Mouse (Mus musculus): ENCODE data around the gene Mogs. TPM values are rescaled to one million over a fixed set of nuclear protein-coding genes. Genes with fewer than 3 reads are reported as not detected.

The Mogs gene
- total and polyA plus RNA-seq, 3 experiments: 28.3 to 104 (median 44.6) TPM

DNA sequence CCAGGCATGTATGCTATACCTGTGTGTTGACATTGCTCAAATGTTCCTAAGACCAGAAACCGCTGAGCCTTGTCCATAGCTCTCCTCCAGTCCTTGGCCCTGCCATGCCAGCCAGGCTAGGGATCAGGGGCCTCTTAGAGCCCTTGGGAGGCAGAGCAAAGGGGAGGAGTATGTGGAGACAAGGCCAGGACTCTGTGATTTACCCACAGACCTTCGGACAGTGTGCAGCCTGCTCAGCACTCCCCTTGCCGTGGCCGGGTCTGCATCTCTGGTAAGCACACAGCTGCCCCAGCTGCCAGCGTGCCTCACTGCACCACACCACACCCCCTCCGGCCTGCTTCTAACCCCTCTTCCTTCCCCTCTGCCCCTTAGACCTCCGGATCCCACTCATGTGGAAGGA, 32.0 kb downstream of the Mogs start:
- Histone ChIP-seq H3K4me3 (ENCODE audit: low read depth, low read length) (no peak overlapping the region), H3K36me3 (replicated peaks) (peaks cover 11% of the 10 kb centered on the region), H3K27me3 (ENCODE audit: insufficient read depth, low read length) (peaks cover 49% of the 10 kb centered on the region), H3K9me3 (replicated peaks) (no peaks in the 10 kb centered on the region), H3K4me1 (ENCODE audit: insufficient read depth, low read depth, low read length) (peaks cover 27% of the 10 kb centered on the region)
- no peak for DNase-seq (ENCODE audit: low spot score)
- no peak for ATAC-seq (ENCODE audit: extremely low read depth, insufficient number of reproducible peaks, low FRiP score, poor library complexity, severe bottlenecking)
- TF ChIP-seq CTCF (IDR thresholded peaks at IDR 0.05; ENCODE audit: low read depth, low read length): no peak
- no peak for TF ChIP-seq GATA1 (IDR thresholded peaks at IDR 0.05; ENCODE audit: borderline replicate concordance, low read length)
- TF ChIP-seq TAL1 (conservative IDR thresholded peaks at IDR 0.05; ENCODE audit: low read depth, low read length): no peak
- TF ChIP-seq GATA2 (IDR thresholded peaks at IDR 0.05; ENCODE audit: borderline replicate concordance, low read depth, low read length): no peak
- TF ChIP-seq POLR2AphosphoS5 (IDR thresholded peaks at IDR 0.05; ENCODE audit: insufficient replicate concordance, low read depth, low read length): no peak

GRCm38 (mm10) chr6:83151721-83152120, 36.4 kb downstream of the Mogs start:
- ATAC-seq (ENCODE audit: extremely low read depth, insufficient number of reproducible peaks, low FRiP score, poor library complexity, severe bottlenecking): no peak
- no peak for DNase-seq (ENCODE audit: low spot score)
- peaks cover 33% of the 10 kb centered on the region for H3K4me1 ChIP-seq (ENCODE audit: insufficient read depth, low read depth, low read length)
- no peak overlapping the region for H3K4me3 ChIP-seq (ENCODE audit: low read depth, low read length)
- peaks cover 79% of the 10 kb centered on the region for H3K27me3 ChIP-seq (ENCODE audit: insufficient read depth, low read length)
- H3K36me3 ChIP-seq (replicated peaks): peaks cover 11% of the 10 kb centered on the region
- no peaks in the 10 kb centered on the region for H3K9me3 ChIP-seq (replicated peaks)
- no peak for TF ChIP-seq POLR2AphosphoS5 (IDR thresholded peaks at IDR 0.05; ENCODE audit: insufficient replicate concordance, low read depth, low read length)

- Histone ChIP-seq H3K27me3 (ENCODE audit: insufficient read depth, low read length) (peaks cover 70% of the 10 kb centered on the region), H3K9me3 (replicated peaks) (no peaks in the 10 kb centered on the region), H3K4me3 (ENCODE audit: low read depth, low read length) (no peak overlapping the region), H3K4me1 (ENCODE audit: insufficient read depth, low read depth, low read length) (peaks cover 26% of the 10 kb centered on the region), H3K36me3 (replicated peaks) (peaks cover 2% of the 10 kb centered on the region)
- DNase-seq (ENCODE audit: low spot score) (no peak), ATAC-seq (ENCODE audit: extremely low read depth, insufficient number of reproducible peaks, low FRiP score, poor library complexity, severe bottlenecking) (no peak)
- TF ChIP-seq TAL1 (conservative IDR thresholded peaks at IDR 0.05; ENCODE audit: low read depth, low read length) (no peak), GATA1 (IDR thresholded peaks at IDR 0.05; ENCODE audit: borderline replicate concordance, low read length) (no peak), CTCF (IDR thresholded peaks at IDR 0.05; ENCODE audit: low read depth, low read length) (no peak), POLR2AphosphoS5 (IDR thresholded peaks at IDR 0.05; ENCODE audit: insufficient replicate concordance, low read depth, low read length) (no peak), GATA2 (IDR thresholded peaks at IDR 0.05; ENCODE audit: borderline replicate concordance, low read depth, low read length) (no peak)
Measured at GRCm38 (mm10) chr6:83153038-83153437, 37.7 kb downstream of the Mogs start.

- Histone ChIP-seq H3K27me3 (ENCODE audit: insufficient read depth, low read length) (peaks cover 68% of the 10 kb centered on the region), H3K4me3 (ENCODE audit: low read depth, low read length) (no peak overlapping the region), H3K4me1 (ENCODE audit: insufficient read depth, low read depth, low read length) (peaks cover 26% of the 10 kb centered on the region), H3K36me3 (replicated peaks) (no peaks in the 10 kb centered on the region), H3K9me3 (replicated peaks) (no peaks in the 10 kb centered on the region)
- DNase-seq (ENCODE audit: low spot score) (no peak), ATAC-seq (ENCODE audit: extremely low read depth, insufficient number of reproducible peaks, low FRiP score, poor library complexity, severe bottlenecking) (no peak)
- no peak for TF ChIP-seq GATA2 (IDR thresholded peaks at IDR 0.05; ENCODE audit: borderline replicate concordance, low read depth, low read length)
- no peak for TF ChIP-seq CTCF (IDR thresholded peaks at IDR 0.05; ENCODE audit: low read depth, low read length)
Measured at GRCm38 (mm10) chr6:83153485-83153884, 38.2 kb downstream of the Mogs start.

DNA sequence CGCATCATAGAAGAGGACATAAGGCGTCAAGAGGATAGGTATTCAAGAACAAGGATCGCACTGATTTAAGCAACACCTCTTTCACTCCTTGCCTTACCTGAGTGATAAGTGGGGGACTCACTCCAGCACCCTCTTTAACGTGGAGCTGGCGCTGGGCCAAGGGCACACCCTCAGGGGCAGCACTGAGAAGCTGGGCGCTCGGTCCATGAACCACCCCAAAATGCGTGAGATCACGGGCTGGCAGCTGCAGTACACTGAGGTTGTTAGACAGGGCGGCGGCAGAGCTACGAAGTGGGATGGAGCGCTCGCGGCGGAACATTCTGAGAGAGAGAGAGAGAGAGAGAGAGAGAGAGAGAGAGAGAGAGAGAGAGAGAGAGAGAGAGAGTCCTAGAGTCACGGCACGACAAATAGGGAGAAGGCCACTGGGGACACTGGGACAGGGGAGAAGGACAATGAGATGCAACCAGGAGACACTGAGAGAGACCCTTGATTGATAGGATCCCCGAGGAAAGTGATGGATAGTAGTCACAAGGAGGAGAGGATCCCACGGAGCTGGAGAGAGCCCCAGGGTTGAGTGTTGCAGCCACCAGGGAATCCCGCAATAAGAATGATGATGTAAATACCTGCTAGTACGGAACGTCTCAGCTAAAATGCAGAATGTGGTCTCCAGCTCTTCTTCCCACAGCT, 40.4 kb downstream of the Mogs start:
- H3K36me3 ChIP-seq (replicated peaks): no peaks in the 10 kb centered on the region
- peaks cover 25% of the 10 kb centered on the region for H3K4me1 ChIP-seq (ENCODE audit: insufficient read depth, low read depth, low read length)
- no peak for DNase-seq (ENCODE audit: low spot score)
- H3K4me3 ChIP-seq (ENCODE audit: low read depth, low read length): peak overlapping the region; percentile 36; the same call in 1 of the 2 replicates
- ATAC-seq (ENCODE audit: extremely low read depth, insufficient number of reproducible peaks, low FRiP score, poor library complexity, severe bottlenecking): no peak
- H3K27me3 ChIP-seq (ENCODE audit: insufficient read depth, low read length): peaks cover 59% of the 10 kb centered on the region
- H3K9me3 ChIP-seq (replicated peaks): no peaks in the 10 kb centered on the region
- no peak for TF ChIP-seq GATA2 (IDR thresholded peaks at IDR 0.05; ENCODE audit: borderline replicate concordance, low read depth, low read length)
- TF ChIP-seq CTCF (IDR thresholded peaks at IDR 0.05; ENCODE audit: low read depth, low read length): no peak
- TF ChIP-seq POLR2AphosphoS5 (IDR thresholded peaks at IDR 0.05; ENCODE audit: insufficient replicate concordance, low read depth, low read length): no peak
- no peak for TF ChIP-seq GATA1 (IDR thresholded peaks at IDR 0.05; ENCODE audit: borderline replicate concordance, low read length)
- TF ChIP-seq TAL1 (conservative IDR thresholded peaks at IDR 0.05; ENCODE audit: low read depth, low read length): no peak

DNA sequence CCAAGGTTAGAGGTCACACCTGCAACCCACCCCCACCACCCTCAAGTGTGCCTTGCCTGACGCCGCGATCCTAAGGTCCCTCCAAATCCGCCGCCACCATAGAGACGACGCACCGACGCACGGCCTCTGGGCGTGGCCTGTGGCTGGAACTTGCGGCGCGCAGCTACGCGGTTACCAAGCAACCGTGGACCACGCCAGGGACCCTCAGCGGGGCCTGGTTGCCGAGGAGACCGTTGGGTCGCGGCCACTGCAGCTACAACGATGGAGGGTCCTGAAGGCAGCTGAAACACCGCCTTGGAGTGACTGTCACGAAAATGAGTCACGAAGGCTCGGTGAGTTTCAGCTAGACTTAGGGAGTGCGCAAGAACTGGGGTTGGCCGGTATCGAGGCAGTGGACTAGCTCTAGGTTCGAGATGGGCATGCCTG, 41.0 kb downstream of the Mogs start, which contains the start of the genes Wdr54 and 1700003E16Rik:
TSS of gene Wdr54 (minus strand) at position 139 of the 426 bp plus-strand sequence.
TSS of gene 1700003E16Rik (plus strand) at position 146 of the 426 bp plus-strand sequence.
- TF ChIP-seq GATA1 (IDR thresholded peaks at IDR 0.05; ENCODE audit: borderline replicate concordance, low read length): no peak
- TF ChIP-seq GATA2 (IDR thresholded peaks at IDR 0.05; ENCODE audit: borderline replicate concordance, low read depth, low read length): no peak
- TF ChIP-seq CTCF (IDR thresholded peaks at IDR 0.05; ENCODE audit: low read depth, low read length): no peak
- no peak for TF ChIP-seq POLR2AphosphoS5 (IDR thresholded peaks at IDR 0.05; ENCODE audit: insufficient replicate concordance, low read depth, low read length)
- TF ChIP-seq TAL1 (conservative IDR thresholded peaks at IDR 0.05; ENCODE audit: low read depth, low read length): no peak
- Histone ChIP-seq H3K9me3 (replicated peaks) (no peaks in the 10 kb centered on the region), H3K4me1 (ENCODE audit: insufficient read depth, low read depth, low read length) (peaks cover 24% of the 10 kb centered on the region), H3K27me3 (ENCODE audit: insufficient read depth, low read length) (peaks cover 60% of the 10 kb centered on the region), H3K4me3 (ENCODE audit: low read depth, low read length) (peak within 1 kb of the TSS; percentile 36; the same call in 1 of the 2 replicates), H3K36me3 (replicated peaks) (no peaks in the 10 kb centered on the region)
- ATAC-seq (ENCODE audit: extremely low read depth, insufficient number of reproducible peaks, low FRiP score, poor library complexity, severe bottlenecking): no peak
- DNase-seq (ENCODE audit: low spot score): no peak
